Mouse (Mus musculus): ENCODE results near the gene Zmynd8.

DNA sequence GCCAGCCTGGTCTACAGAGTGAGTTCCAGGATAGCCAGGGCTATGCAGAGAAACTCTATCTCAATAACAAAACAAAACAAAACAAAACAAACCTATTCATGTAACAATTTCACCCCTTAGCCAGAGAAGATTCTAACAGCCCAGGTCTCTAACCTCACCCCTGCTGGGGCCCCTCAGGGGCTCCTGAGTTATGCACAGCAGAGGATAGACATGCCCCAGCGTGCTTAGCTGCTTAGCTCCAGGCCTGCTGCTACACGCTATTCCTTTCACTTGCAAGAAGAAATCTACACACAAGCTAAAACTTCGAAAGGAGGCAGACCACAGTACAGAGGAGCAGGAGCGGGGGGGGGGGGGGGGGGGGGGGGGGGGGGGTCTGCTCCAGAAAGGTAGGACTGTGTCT, 4.3 kb downstream of the Zmynd8 start:
- no peak for TF ChIP-seq CTCF (IDR thresholded peaks at IDR 0.05; ENCODE audit: low read depth)
- TF ChIP-seq EP300 (IDR thresholded peaks at IDR 0.05; ENCODE audit: low read depth) = no peak

Data from heart, postnatal 0 days (tissue).